Mouse (Mus musculus) embryonic facial prominence, embryonic 14.5 days (tissue): ENCODE measurements around the gene Ifitm3. TPM values are rescaled to one million over a fixed set of nuclear protein-coding genes. Genes with fewer than 3 reads are reported as not detected.
A peak's percentile ranks its signal among the peaks of the same experiment; 100 is the strongest.
"Not testable (repeated sequence)": the region's sequence is repeated elsewhere in the genome, so short reads cannot be mapped to it uniquely, and the experiment has no call there.

Experiments used
- ATAC-seq: fragments of 200-750 bp; cut with Nextera tagmentation; 2 replicates; pipeline ENCODE4 v1.8.0; 2017; ENCODE audit warnings: low read depth, moderate number of reproducible peaks, moderate TSS enrichment
- DNase-seq: peaks from one replicate; pipeline ENCODE4 v3.0.0-alpha.2; 2015; ENCODE audit warnings: low spot score
- H3K27ac ChIP-seq: fragments of 300-500 bp; sonication (generic); replicated peaks from 2 replicates; pipeline ENCODE4 v1.5.1; 2014; ENCODE audit warnings: low read depth, mild to moderate bottlenecking, low read length, moderate library complexity
- H3K27me3 ChIP-seq: fragments of 300-500 bp; sonication (generic); replicated peaks from 2 replicates; pipeline ENCODE4 v1.6.1; 2014; ENCODE audit warnings: low read length; ENCODE audit not compliant: control insufficient read depth, insufficient read depth
- H3K36me3 ChIP-seq: fragments of 300-500 bp; sonication (generic); 2 replicates; pipeline ENCODE4 v1.6.1; 2014; ENCODE audit warnings: low read length, mixed read lengths; ENCODE audit not compliant: control insufficient read depth, insufficient read depth
- H3K4me1 ChIP-seq: fragments of 300-500 bp; sonication (generic); 2 replicates; pipeline ENCODE4 v1.6.1; 2014; ENCODE audit warnings: antibody characterized with exemption, low read length; ENCODE audit not compliant: control insufficient read depth, insufficient read depth
- H3K4me2 ChIP-seq: fragments of 300-500 bp; sonication (generic); 2 replicates; pipeline ENCODE4 v1.6.1; 2014; ENCODE audit warnings: low read depth, mild to moderate bottlenecking, low read length, moderate library complexity, mixed read lengths
- H3K4me3 ChIP-seq: fragments of 300-500 bp; sonication (generic); 2 replicates; pipeline ENCODE4 v1.5.1; 2014; ENCODE audit warnings: low read depth, mild to moderate bottlenecking, low read length
- H3K9ac ChIP-seq: fragments of 300-500 bp; sonication (generic); 2 replicates; pipeline ENCODE4 v1.6.1; 2014; ENCODE audit warnings: low read depth, mild to moderate bottlenecking, low read length, moderate library complexity, mixed read lengths
- H3K9me3 ChIP-seq: fragments of 300-500 bp; sonication (generic); 2 replicates; pipeline ENCODE4 v1.6.1; 2016; ENCODE audit warnings: low read length; ENCODE audit not compliant: control insufficient read depth
- WGBS: fragments of 180-500 bp; shearing (Covaris S2); extraction: QIAGEN DNeasy Blood & Tissue Kit; methylation state at CpG from one replicate; pipeline ENCODE4 v1.1.7; 2014; 5-methylcytosine and 5-hydroxymethylcytosine counted together
- polyA plus RNA-seq: library from polyadenylated mRNA; unstranded; fragments of >200 nt; fragmentation: Nextera tagmentation; extraction: Ambion mirVana; gene quantifications from 2 replicates; pipeline ENCODE4 v1.2.1, GENCODE M21; 2014

The Ifitm3 gene
- polyA plus RNA-seq, 1 experiment from 2014 or later, result 178 TPM

GRCm38 (mm10) chr7:140981704-140982103, 28.9 kb downstream of the Ifitm3 start:
- DNase-seq, result no peak
- no peak overlapping the region for H3K4me2 ChIP-seq
- no peaks in the 10 kb centered on the region for H3K4me1 ChIP-seq
- H3K27ac ChIP-seq, result no peak overlapping the region
- WGBS, result 87% methylated on average over 8 of the region's 8 CpGs
- ATAC-seq, result no peak
- no peaks in the 10 kb centered on the region for H3K36me3 ChIP-seq
- H3K9ac ChIP-seq, result no peak overlapping the region
- H3K4me3 ChIP-seq, result no peak overlapping the region
- H3K27me3 ChIP-seq, result no peaks in the 10 kb centered on the region
- no peaks in the 10 kb centered on the region for H3K9me3 ChIP-seq

- not testable (repeated sequence) for H3K36me3 ChIP-seq, H3K9me3 ChIP-seq, H3K27ac ChIP-seq, DNase-seq, H3K4me2 ChIP-seq, ATAC-seq, H3K9ac ChIP-seq, H3K27me3 ChIP-seq, H3K4me3 ChIP-seq
- H3K4me1 ChIP-seq, result peaks cover 23% of the 10 kb centered on the region
- WGBS, result 79% methylated on average over 9 of the region's 9 CpGs
These were observed 33.9 kb downstream of the Ifitm3 start for GRCm38 (mm10) chr7:140976720-140977119.

- Histone ChIP-seq H3K9ac (no peak overlapping the region), H3K4me2 (no peak overlapping the region), H3K27ac (no peak overlapping the region), H3K36me3 (no peaks in the 10 kb centered on the region), H3K4me1 (peaks cover 27% of the 10 kb centered on the region), H3K27me3 (no peaks in the 10 kb centered on the region), H3K4me3 (no peak overlapping the region), H3K9me3 (no peaks in the 10 kb centered on the region)
- WGBS, result 43% methylated on average over 3 of the region's 3 CpGs
- ATAC-seq, result no peak
- no peak for DNase-seq
These were observed 35.1 kb downstream of the Ifitm3 start for GRCm38 (mm10) chr7:140975465-140975864.

- Histone ChIP-seq H3K9ac (no peak overlapping the region), H3K27me3 (no peaks in the 10 kb centered on the region), H3K9me3 (no peaks in the 10 kb centered on the region), H3K4me2 (no peak overlapping the region), H3K36me3 (no peaks in the 10 kb centered on the region), H3K4me1 (peaks cover 27% of the 10 kb centered on the region), H3K4me3 (no peak overlapping the region), H3K27ac (no peak overlapping the region)
- ATAC-seq, result no peak
- no peak for DNase-seq
- WGBS, result 23% methylated on average over 8 of the region's 9 CpGs
These were observed 35.6 kb downstream of the Ifitm3 start for GRCm38 (mm10) chr7:140974940-140975339.

GRCm38 (mm10) chr7:140973396-140974165, 37.0 kb downstream of the Ifitm3 start:
- peak; percentile 80 for DNase-seq
- H3K27ac ChIP-seq, result peak overlapping the region; percentile 53; the same call in 1 of the 2 replicates
- H3K9me3 ChIP-seq, result no peaks in the 10 kb centered on the region
- H3K4me1 ChIP-seq, result peaks cover 27% of the 10 kb centered on the region
- no peaks in the 10 kb centered on the region for H3K27me3 ChIP-seq
- no peaks in the 10 kb centered on the region for H3K36me3 ChIP-seq
- H3K9ac ChIP-seq, result no peak overlapping the region
- WGBS, result 27% methylated on average over 14 of the region's 14 CpGs
- no peak for ATAC-seq
- H3K4me2 ChIP-seq, result no peak overlapping the region
- no peak overlapping the region for H3K4me3 ChIP-seq

GRCm38 (mm10) chr7:140971479-140972171, 38.9 kb downstream of the Ifitm3 start:
- peak; percentile 13; the same call in 1 of the 2 replicates for ATAC-seq
- no peak overlapping the region for H3K9ac ChIP-seq
- WGBS, result 57% methylated on average over 8 of the region's 8 CpGs

GRCm38 (mm10) chr7:140970931-140971330, 39.6 kb downstream of the Ifitm3 start:
- Histone ChIP-seq H3K36me3 (no peaks in the 10 kb centered on the region), H3K27me3 (no peaks in the 10 kb centered on the region), H3K9ac (no peak overlapping the region), H3K4me3 (no peak overlapping the region), H3K4me2 (no peak overlapping the region), H3K9me3 (no peaks in the 10 kb centered on the region), H3K4me1 (peaks cover 36% of the 10 kb centered on the region), H3K27ac (peak overlapping the region; percentile 86)
- ATAC-seq (no peak), DNase-seq (no peak)
- 41% methylated on average over 7 of the region's 7 CpGs for WGBS

More at GRCm38 (mm10) chr7:140971479-140972171, 38.9 kb downstream of the Ifitm3 start:
- Histone ChIP-seq H3K36me3 (no peaks in the 10 kb centered on the region), H3K4me2 (no peak overlapping the region), H3K9me3 (no peaks in the 10 kb centered on the region), H3K27ac (peak overlapping the region; percentile 86), H3K4me1 (peaks cover 36% of the 10 kb centered on the region), H3K4me3 (no peak overlapping the region), H3K27me3 (no peaks in the 10 kb centered on the region)
- DNase-seq, result peak; percentile 79

- not testable (repeated sequence) for H3K27me3 ChIP-seq, DNase-seq, H3K27ac ChIP-seq, H3K4me3 ChIP-seq, H3K9ac ChIP-seq, H3K9me3 ChIP-seq, H3K36me3 ChIP-seq, ATAC-seq
- WGBS, result 31% methylated on average over 3 of the region's 3 CpGs
- H3K4me1 ChIP-seq, result peaks cover 23% of the 10 kb centered on the region
- H3K4me2 ChIP-seq, result peak overlapping the region; percentile 33
These were observed 41.9 kb downstream of the Ifitm3 start for GRCm38 (mm10) chr7:140968710-140969109.
